Mouse (Mus musculus) inflammation-experienced regulatory T-cells, adult 16 weeks (primary cell): Measurements from ENCODE around the gene Adamts4. TPM values are rescaled to one million over a fixed set of nuclear protein-coding genes. Genes with fewer than 3 reads are reported as not detected.

Experiments used
- polyA plus RNA-seq: library from polyadenylated mRNA; unstranded; fragments of 100-300 nt; shearing (Covaris generic); gene quantifications from one replicate; pipeline ENCODE4 v1.2.1, GENCODE M21; 2017

Adamts4 gene
- polyA plus RNA-seq = not detected

GRCm38 (mm10) chr1:171249913-171250600 is at the start of gene Adamts4:
TSS of gene Adamts4 (plus strand) at chr1:171250421.

GRCm38 (mm10) chr1:171213801-171214496 is 36.3 kb upstream of the Adamts4 start, which contains the start of gene Nr1i3:
TSS of gene Nr1i3 (plus strand) at chr1:171213970.

GRCm38 (mm10) chr1:171222238-171223155 is 27.7 kb upstream of the Adamts4 start, which contains the start of gene Tomm40l:
TSS of gene Tomm40l (minus strand) at chr1:171222514.

GRCm38 (mm10) chr1:171224857-171225256 is 25.4 kb upstream of the Adamts4 start, which contains the start of gene Apoa2:
TSS of gene Apoa2 (plus strand) at chr1:171225054.

GRCm38 (mm10) chr1:171234126-171234525 is 16.1 kb upstream of the Adamts4 start, which contains the start of gene Fcer1g:
TSS of gene Fcer1g (minus strand) at chr1:171234365.

GRCm38 (mm10) chr1:171250680-171251593 is 716 bp downstream of the Adamts4 start, which contains the start of gene Ndufs2:
TSS of gene Ndufs2 (minus strand) at chr1:171251388.

GRCm38 (mm10) chr1:171269848-171270572 is 19.8 kb downstream of the Adamts4 start, which contains the start of gene B4galt3:
TSS of gene B4galt3 (plus strand) at chr1:171270328.

GRCm38 (mm10) chr1:171280916-171281527 is 30.8 kb downstream of the Adamts4 start, which contains the start of gene Ppox:
TSS of gene Ppox (minus strand) at chr1:171281186.

GRCm38 (mm10) chr1:171287136-171288081 is 37.2 kb downstream of the Adamts4 start, which contains the start of gene Usp21:
TSS of gene Usp21 (minus strand) at chr1:171287991.

GRCm38 (mm10) chr1:171294298-171295062 is 44.3 kb downstream of the Adamts4 start, which contains the start of gene Ufc1:
TSS of gene Ufc1 (minus strand) at chr1:171295024.

Other genes with a start within 250 kb of the Adamts4 start
- 0.85 TPM for gene Fcgr4, start 231.5 kb upstream of the Adamts4 start, polyA plus RNA-seq
- gene Fcgr3, start 185.5 kb upstream of the Adamts4 start, polyA plus RNA-seq = 2.1 TPM
- 2.4 TPM for gene Cfap126, start 136.5 kb upstream of the Adamts4 start, polyA plus RNA-seq
- 161 TPM for gene Sdhc, start 99.8 kb upstream of the Adamts4 start, polyA plus RNA-seq
- gene Mpz, start 99.7 kb upstream of the Adamts4 start, polyA plus RNA-seq = not detected
- not detected for gene Pcp4l1, start 54.2 kb upstream of the Adamts4 start, polyA plus RNA-seq
- gene Nr1i3, start 36.5 kb upstream of the Adamts4 start, polyA plus RNA-seq = 0.15 TPM
- gene Tomm40l, start 27.9 kb upstream of the Adamts4 start, polyA plus RNA-seq = 40.9 TPM
- gene Apoa2, start 25.4 kb upstream of the Adamts4 start, polyA plus RNA-seq = 0.79 TPM
- 15.8 TPM for gene Fcer1g, start 16.1 kb upstream of the Adamts4 start, polyA plus RNA-seq
- 200 TPM for gene Ndufs2, start 967 bp downstream of the Adamts4 start, polyA plus RNA-seq
- 50.4 TPM for gene B4galt3, start 19.9 kb downstream of the Adamts4 start, polyA plus RNA-seq
- gene Ppox, start 30.8 kb downstream of the Adamts4 start, polyA plus RNA-seq = 92.4 TPM
- 69.0 TPM for gene Usp21, start 37.6 kb downstream of the Adamts4 start, polyA plus RNA-seq
- 61.0 TPM for gene Ufc1, start 44.6 kb downstream of the Adamts4 start, polyA plus RNA-seq
- gene Dedd, start 78.7 kb downstream of the Adamts4 start, polyA plus RNA-seq = 44.3 TPM
- 57.0 TPM for gene Nit1, start 95.2 kb downstream of the Adamts4 start, polyA plus RNA-seq
- gene Pfdn2, start 95.2 kb downstream of the Adamts4 start, polyA plus RNA-seq = 115 TPM
- gene Klhdc9, start 110.4 kb downstream of the Adamts4 start, polyA plus RNA-seq = not detected
- not detected for gene Nectin4, start 119.7 kb downstream of the Adamts4 start, polyA plus RNA-seq
- gene Arhgap30, start 138.5 kb downstream of the Adamts4 start, polyA plus RNA-seq = 270 TPM
- gene Usf1, start 160.9 kb downstream of the Adamts4 start, polyA plus RNA-seq = 108 TPM
- gene Tstd1, start 168.5 kb downstream of the Adamts4 start, polyA plus RNA-seq = 3.8 TPM
- 0.52 TPM for gene F11r, start 187.1 kb downstream of the Adamts4 start, polyA plus RNA-seq